Mouse (Mus musculus): ENCODE data around the gene Pitpna.
"Not testable (repeated sequence)": the region's sequence is repeated elsewhere in the genome, so short reads cannot be mapped to it uniquely, and the experiment has no call there.

Gene Pitpna

GRCm38 (mm10) chr11:75588285-75588941 is 516 bp downstream of the Pitpna start:
- no peak for DNase-seq (ENCODE audit: low spot score in 2 of 2)

- no peak for DNase-seq (ENCODE audit: low spot score in 2 of 2)
These were observed 4.7 kb downstream of the Pitpna start for GRCm38 (mm10) chr11:75592612-75593011.

GRCm38 (mm10) chr11:75594431-75594830 is 6.5 kb downstream of the Pitpna start:
- DNase-seq (ENCODE audit: low spot score in 2 of 2), result no peak

GRCm38 (mm10) chr11:75595404-75595803 is 7.5 kb downstream of the Pitpna start:
- no peak for DNase-seq (ENCODE audit: low spot score in 2 of 2)

- no peak for DNase-seq (ENCODE audit: low spot score in 2 of 2)
These were observed 7.9 kb downstream of the Pitpna start for GRCm38 (mm10) chr11:75595816-75596215.

GRCm38 (mm10) chr11:75596726-75597255 is 8.9 kb downstream of the Pitpna start:
- no peak for DNase-seq (ENCODE audit: low spot score in 2 of 2)

- no peak for DNase-seq (ENCODE audit: low spot score in 2 of 2)
These were observed 10.1 kb downstream of the Pitpna start for GRCm38 (mm10) chr11:75598004-75598403.

- not testable (repeated sequence) for DNase-seq (ENCODE audit: low spot score in 2 of 2)
These were observed 11.9 kb downstream of the Pitpna start for GRCm38 (mm10) chr11:75599802-75600201.

GRCm38 (mm10) chr11:75604826-75605225 is 16.9 kb downstream of the Pitpna start:
- DNase-seq (ENCODE audit: low spot score in 2 of 2), result no peak

- no peak for DNase-seq (ENCODE audit: low spot score in 2 of 2)
These were observed 17.4 kb downstream of the Pitpna start for GRCm38 (mm10) chr11:75605318-75605717.

GRCm38 (mm10) chr11:75608776-75609175 is 20.9 kb downstream of the Pitpna start:
- DNase-seq (ENCODE audit: low spot score in 2 of 2), result no peak

GRCm38 (mm10) chr11:75610021-75610420 is 22.1 kb downstream of the Pitpna start:
- no peak for DNase-seq (ENCODE audit: low spot score in 2 of 2)

GRCm38 (mm10) chr11:75614769-75615168 is 26.9 kb downstream of the Pitpna start:
- no peak for DNase-seq (ENCODE audit: low spot score in 2 of 2)

GRCm38 (mm10) chr11:75615556-75615955 is 27.7 kb downstream of the Pitpna start:
- no peak for DNase-seq (ENCODE audit: low spot score in 2 of 2)

- no peak for DNase-seq (ENCODE audit: low spot score in 2 of 2)
These were observed 31.2 kb downstream of the Pitpna start for GRCm38 (mm10) chr11:75619133-75619532.

- peak in 1 of 2 experiments; percentile 37 for DNase-seq (ENCODE audit: low spot score in 2 of 2)
These were observed 32.4 kb downstream of the Pitpna start for GRCm38 (mm10) chr11:75620136-75620780.

- no peak for DNase-seq (ENCODE audit: low spot score in 2 of 2)
These were observed 33.5 kb downstream of the Pitpna start for GRCm38 (mm10) chr11:75621426-75621825.

GRCm38 (mm10) chr11:75622588-75623329 is 34.9 kb downstream of the Pitpna start:
- DNase-seq (ENCODE audit: low spot score in 2 of 2), result no peak

GRCm38 (mm10) chr11:75624102-75624554 is 36.2 kb downstream of the Pitpna start:
- no peak for DNase-seq (ENCODE audit: low spot score in 2 of 2)

GRCm38 (mm10) chr11:75625820-75626219 is 37.9 kb downstream of the Pitpna start:
- no peak for DNase-seq (ENCODE audit: low spot score in 2 of 2)

- DNase-seq (ENCODE audit: low spot score in 2 of 2), result no peak
These were observed 42.2 kb downstream of the Pitpna start for GRCm38 (mm10) chr11:75630098-75630497.

- peak; percentile 88 to 92 for DNase-seq (ENCODE audit: low spot score in 2 of 2)
These were observed 42.8 kb downstream of the Pitpna start, which contains the start of gene Inpp5k for GRCm38 (mm10) chr11:75630645-75631229. Gene Inpp5k (plus strand): TSS chr11:75630988.

Measured in frontal cortex, postnatal 25 days (tissue).